Mouse (Mus musculus): ENCODE measurements around the gene Brd4.

Gene Brd4

GRCm38 (mm10) chr17:32235534-32236191 lies 48.9 kb downstream of the Brd4 start:
- CTCF ChIA-PET: no interaction called here

- CTCF ChIA-PET: no interaction called here
These were observed 51.3 kb downstream of the Brd4 start for GRCm38 (mm10) chr17:32233174-32233573.

DNA sequence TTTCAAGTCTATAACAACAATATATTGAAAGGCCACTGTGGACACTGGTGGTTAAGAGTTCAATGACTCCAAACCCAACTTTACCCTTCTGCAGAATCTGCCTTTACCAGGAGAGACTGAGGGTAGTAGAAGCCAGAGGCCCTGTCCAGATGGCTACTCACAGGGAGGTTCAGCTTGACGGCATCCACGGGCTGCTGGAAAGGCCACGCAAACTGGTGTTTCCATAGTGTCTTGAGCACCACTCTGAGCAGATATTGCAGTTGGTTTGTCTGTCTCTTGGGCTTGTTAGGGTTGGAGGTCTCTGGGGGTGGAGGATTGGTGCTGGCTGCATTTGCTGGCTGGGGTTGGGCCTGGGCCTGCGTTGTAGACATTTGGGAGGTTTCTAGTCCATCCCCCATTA lies 55.3 kb downstream of the Brd4 start:
- CTCF ChIA-PET: interaction anchor here (0.8 kb wide), 1 partner anchor 9 kb away, joined by 3 read pairs; no protein-coding TSS in a partner anchor

- CTCF ChIA-PET: no interaction called here
These were observed 63.6 kb downstream of the Brd4 start for GRCm38 (mm10) chr17:32220873-32221272.

- CTCF ChIA-PET: interaction anchor here (0.7 kb wide), 1 partner anchor 71 kb away, joined by 5 read pairs; no protein-coding TSS in a partner anchor
These were observed 68.9 kb downstream of the Brd4 start for GRCm38 (mm10) chr17:32215587-32215986.

- CTCF ChIA-PET: interaction anchor here (0.5 to 0.6 kb wide), 3 partner anchors 40 to 1300 kb away, joined by 3 to 6 read pairs (median 4); no protein-coding TSS in a partner anchor
These were observed 73.0 kb downstream of the Brd4 start for GRCm38 (mm10) chr17:32211554-32211953.

GRCm38 (mm10) chr17:32209752-32210151 lies 74.8 kb downstream of the Brd4 start:
- CTCF ChIA-PET: no interaction called here

GRCm38 (mm10) chr17:32209144-32209543 lies 75.4 kb downstream of the Brd4 start:
- CTCF ChIA-PET: no interaction called here

DNA sequence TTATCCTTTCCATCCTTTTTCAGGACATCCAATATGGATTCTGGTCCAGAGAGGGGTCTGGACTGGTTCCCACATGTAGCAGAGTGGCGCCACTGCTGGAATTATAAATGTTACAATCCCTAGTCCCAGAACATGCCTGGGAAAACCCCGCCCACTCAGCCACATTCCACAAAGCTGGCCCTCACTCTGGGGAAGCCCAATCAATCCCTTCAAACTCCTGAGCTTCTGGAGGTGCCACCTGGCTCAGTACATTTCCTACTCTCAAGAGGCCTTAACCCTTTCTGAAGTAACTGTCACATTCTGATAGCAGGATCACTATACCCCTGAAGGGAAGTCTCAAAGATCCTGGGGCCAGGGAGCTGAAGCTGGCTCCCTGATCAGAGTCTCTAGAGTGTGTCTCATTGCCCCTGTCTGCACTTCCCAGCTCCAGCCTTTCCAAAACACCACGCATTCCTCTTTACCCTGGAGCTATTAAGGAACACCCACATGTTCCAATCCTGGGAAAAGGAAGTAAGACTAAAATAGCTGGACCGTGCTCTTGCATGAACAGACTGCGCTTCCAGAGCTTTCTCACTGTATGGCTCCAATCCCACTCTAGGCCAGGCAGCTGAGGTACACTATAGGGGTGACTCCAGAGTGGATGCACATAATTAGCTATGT lies 76.8 kb downstream of the Brd4 start:
- CTCF ChIA-PET: no interaction called here

- CTCF ChIA-PET: interaction anchor here (0.7 kb wide), 1 partner anchor 80 kb away, joined by 7 read pairs; no protein-coding TSS in a partner anchor
These were observed 79.2 kb downstream of the Brd4 start for GRCm38 (mm10) chr17:32205345-32205744.

DNA sequence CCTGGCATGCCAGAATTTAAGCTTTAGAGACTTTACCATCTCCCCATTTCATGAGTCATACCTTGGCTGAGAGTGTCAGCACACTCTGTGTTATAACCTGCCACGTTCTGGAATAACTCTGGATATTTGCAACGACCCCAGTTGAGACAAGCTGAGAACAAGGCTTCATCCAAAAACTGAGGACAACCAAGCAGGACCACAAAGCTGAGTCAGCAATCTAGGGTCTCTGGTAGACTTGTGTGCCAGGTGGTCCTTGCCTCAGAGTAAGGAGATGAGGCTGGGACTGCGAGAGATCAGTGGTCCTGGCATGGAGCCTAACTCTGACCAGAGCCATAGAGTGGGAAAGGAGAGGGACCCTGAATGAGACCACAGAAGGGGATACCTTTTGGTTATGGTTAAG lies 81.5 kb downstream of the Brd4 start:
- CTCF ChIA-PET: no interaction called here

GRCm38 (mm10) chr17:32201086-32201485 lies 83.4 kb downstream of the Brd4 start:
- CTCF ChIA-PET: no interaction called here

DNA sequence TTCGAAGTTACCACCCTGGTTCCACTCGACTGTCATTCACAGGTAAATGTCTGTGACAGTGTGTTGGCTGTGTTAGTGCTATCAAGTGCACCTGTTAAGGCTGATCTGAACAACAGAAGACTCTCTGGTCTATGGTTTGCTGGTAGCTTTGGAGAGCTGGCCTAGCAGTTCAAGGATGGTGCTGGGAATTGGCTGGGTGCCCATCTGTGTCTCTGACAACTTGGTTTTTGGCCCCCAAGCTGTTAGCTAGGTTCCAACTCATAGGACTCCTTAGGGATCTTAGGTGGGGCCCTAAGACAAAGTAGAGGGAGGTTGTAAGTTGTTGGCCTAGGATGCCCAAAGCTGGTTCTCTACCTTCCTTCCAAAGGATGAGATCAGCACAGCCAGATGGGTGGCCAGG lies 84.7 kb downstream of the Brd4 start:
- CTCF ChIA-PET: no interaction called here

GRCm38 (mm10) chr17:32197156-32197555 lies 87.4 kb downstream of the Brd4 start:
- CTCF ChIA-PET: no interaction called here

- CTCF ChIA-PET: no interaction called here
These were observed 88.8 kb downstream of the Brd4 start for GRCm38 (mm10) chr17:32195725-32196124.

DNA sequence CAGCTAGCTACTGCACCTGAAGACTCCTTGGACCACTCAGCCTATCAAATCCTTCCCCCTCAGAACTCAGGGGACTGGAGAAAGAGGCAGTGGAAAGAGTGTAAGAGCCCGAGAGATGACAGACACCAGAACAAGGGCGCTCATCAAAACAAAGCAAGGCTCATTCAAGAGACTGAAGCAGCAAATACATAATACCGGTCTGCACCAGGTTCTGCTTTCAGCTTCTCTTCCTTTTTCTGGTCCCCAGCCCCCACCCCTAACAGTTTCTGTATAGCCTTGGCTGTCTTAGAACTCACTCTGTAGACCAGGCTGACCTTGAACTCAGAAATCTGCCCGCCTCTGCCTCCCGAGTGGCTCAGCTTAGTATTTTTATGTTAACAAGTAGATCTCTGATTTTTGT lies 91.5 kb downstream of the Brd4 start:
- CTCF ChIA-PET: no interaction called here

DNA sequence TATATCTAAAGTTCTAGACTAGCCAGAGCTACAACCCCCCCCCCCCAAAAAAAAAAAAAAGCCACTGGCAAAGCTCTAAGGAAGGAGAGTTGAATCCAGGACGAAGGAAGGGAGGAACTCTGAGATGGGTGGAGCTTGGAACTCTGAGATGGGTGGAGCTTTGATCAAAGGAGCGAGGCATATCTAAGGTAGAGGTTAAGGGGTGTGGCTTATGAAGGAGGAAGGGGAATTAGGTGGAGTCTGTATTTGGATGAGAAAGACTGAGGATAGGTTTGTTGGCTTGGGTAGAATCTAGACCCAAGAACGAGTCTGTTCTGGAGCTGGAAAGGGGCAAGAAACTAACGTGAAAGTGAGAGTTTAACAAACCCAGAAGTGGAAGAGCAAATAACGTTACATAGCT lies 94.7 kb downstream of the Brd4 start:
- CTCF ChIA-PET: no interaction called here

- CTCF ChIA-PET: no interaction called here
These were observed 95.5 kb downstream of the Brd4 start, which contains the start of gene Ephx3 for GRCm38 (mm10) chr17:32188863-32189636. Gene Ephx3, minus strand, starts transcription at chr17:32189549.

- CTCF ChIA-PET: no interaction called here
These were observed 101.5 kb downstream of the Brd4 start for GRCm38 (mm10) chr17:32183017-32183416.

DNA sequence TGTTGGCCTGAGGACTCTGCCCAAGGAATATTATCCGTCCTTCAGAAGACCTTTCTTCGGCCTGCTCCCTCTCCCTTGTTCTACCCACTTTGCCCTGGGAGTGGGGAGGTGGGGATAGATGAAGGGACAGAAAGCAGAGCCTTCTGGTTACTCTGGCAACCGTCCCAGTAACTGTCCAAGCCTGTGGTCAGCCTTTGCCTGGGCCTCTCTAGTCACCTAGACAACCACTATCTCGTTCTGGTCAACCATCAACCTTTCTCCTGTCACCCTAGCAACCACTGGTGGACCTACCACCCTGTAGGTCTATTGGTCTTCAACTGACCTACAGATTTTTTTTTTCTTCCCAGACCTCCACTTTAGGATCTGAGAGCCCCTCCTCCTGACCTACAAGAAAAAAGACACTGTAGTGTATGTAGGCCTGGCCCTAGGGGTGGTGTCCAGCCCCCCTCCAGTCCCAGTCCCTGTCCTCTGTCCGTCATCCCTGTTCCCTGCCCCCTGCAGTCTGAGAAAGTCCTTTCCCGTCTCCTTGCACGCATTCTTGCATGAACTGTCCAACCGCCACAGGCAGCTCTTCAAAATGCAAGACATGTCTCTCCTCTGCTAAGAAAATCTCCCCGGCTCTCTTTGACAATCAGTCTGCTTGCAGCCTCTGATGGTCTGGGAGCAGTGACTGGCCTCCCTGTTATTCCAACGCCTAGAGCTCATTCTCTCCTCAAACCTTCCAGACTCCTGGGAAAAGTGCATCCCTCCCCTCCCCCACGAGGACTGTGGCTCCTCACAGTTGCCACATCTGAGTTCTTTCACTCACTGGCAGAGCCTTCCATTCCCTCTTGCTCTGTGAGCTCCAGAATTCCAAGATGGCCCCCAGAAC lies 104.7 kb downstream of the Brd4 start:
- CTCF ChIA-PET: no interaction called here

DNA sequence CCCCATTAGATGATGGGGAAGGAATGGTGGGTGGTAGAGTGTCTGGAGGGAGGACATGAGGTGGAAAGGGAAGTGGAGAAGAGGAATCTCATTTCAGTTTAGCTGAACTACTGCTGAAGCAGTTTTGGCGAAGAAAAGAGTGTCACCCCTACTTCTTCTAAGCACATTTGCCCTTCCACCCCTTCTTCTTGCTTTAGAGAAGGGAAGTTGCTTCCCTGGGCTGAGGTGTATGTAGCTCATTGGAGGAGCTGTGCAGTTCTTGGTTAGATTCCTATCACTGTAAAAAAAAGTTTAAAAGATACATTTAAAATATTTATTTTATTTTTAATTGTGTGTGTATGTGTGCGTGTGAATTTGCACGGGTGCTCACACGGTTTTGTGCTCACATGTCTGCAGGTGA lies 107.6 kb downstream of the Brd4 start:
- CTCF ChIA-PET: no interaction called here

DNA sequence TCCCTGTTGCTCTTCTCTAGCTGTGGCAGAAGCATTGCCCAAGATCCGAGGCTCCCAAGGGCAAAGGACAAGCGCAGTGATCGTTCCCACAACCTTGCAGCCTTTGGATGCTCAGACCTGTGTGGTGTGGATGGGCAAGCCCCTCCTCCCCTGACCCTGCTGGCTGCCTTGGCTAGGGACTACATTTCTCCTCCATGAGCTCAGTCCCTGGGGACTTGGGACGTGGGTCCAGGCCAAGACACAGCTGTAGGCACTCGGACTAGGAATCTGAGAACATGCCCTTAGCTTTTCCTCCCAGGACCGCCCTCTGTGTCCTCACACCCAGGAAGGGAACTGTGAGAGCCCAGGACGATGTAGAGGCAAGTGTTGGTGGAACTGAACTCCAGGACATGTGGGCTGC lies 111.4 kb downstream of the Brd4 start:
- CTCF ChIA-PET: no interaction called here

Data from spleen, embryonic (tissue).